Mouse (Mus musculus) liver, adult (tissue): ENCODE results near the gene Cdh13.

Experiments used
- GATA4 ChIP-seq: IDR thresholded peaks from 2 replicates; pipeline ENCODE4 v1.6.1; 2014; ENCODE audit warnings: mild to moderate bottlenecking, low read length; ENCODE audit not compliant: insufficient replicate concordance

Cdh13 gene

GRCm38 (mm10) chr8:118965101-118965840 is 681.7 kb downstream of the Cdh13 start:
- TF ChIP-seq GATA4 = no peak

- TF ChIP-seq GATA4 = no peak
These were observed 685.4 kb downstream of the Cdh13 start for GRCm38 (mm10) chr8:118968896-118969295.

- no peak for TF ChIP-seq GATA4
These were observed 696.3 kb downstream of the Cdh13 start for GRCm38 (mm10) chr8:118979800-118980199.

GRCm38 (mm10) chr8:118983724-118984123 is 700.2 kb downstream of the Cdh13 start:
- no peak for TF ChIP-seq GATA4

- TF ChIP-seq GATA4 = no peak
These were observed 703.3 kb downstream of the Cdh13 start for GRCm38 (mm10) chr8:118986796-118987195.

- TF ChIP-seq GATA4 = no peak
These were observed 712.2 kb downstream of the Cdh13 start for GRCm38 (mm10) chr8:118995641-118996188.

GRCm38 (mm10) chr8:119000595-119000994 is 717.1 kb downstream of the Cdh13 start:
- no peak for TF ChIP-seq GATA4

- TF ChIP-seq GATA4 = no peak
These were observed 721.3 kb downstream of the Cdh13 start for GRCm38 (mm10) chr8:119004821-119005220.

GRCm38 (mm10) chr8:119018675-119019074 is 735.1 kb downstream of the Cdh13 start:
- TF ChIP-seq GATA4 = no peak

- no peak for TF ChIP-seq GATA4
These were observed 737.2 kb downstream of the Cdh13 start for GRCm38 (mm10) chr8:119020781-119021180.

GRCm38 (mm10) chr8:119021478-119021877 is 737.9 kb downstream of the Cdh13 start:
- no peak for TF ChIP-seq GATA4

- TF ChIP-seq GATA4 = no peak
These were observed 738.9 kb downstream of the Cdh13 start for GRCm38 (mm10) chr8:119022301-119022870.

GRCm38 (mm10) chr8:119033398-119033797 is 749.9 kb downstream of the Cdh13 start:
- TF ChIP-seq GATA4 = no peak

GRCm38 (mm10) chr8:119034037-119034436 is 750.5 kb downstream of the Cdh13 start:
- TF ChIP-seq GATA4 = no peak

- no peak for TF ChIP-seq GATA4
These were observed 751.6 kb downstream of the Cdh13 start for GRCm38 (mm10) chr8:119035126-119035525.

- TF ChIP-seq GATA4 = no peak
These were observed 754.0 kb downstream of the Cdh13 start for GRCm38 (mm10) chr8:119037571-119037970.
